Mouse (Mus musculus): ENCODE results near the gene Gm21854. TPM values are rescaled to one million over a fixed set of nuclear protein-coding genes. Genes with fewer than 3 reads are reported as not detected.
"Not testable (repeated sequence)": the region's sequence is repeated elsewhere in the genome, so short reads cannot be mapped to it uniquely, and the experiment has no call there.

Gene Gm21854
- total RNA-seq (2014; rRNA removed) (not detected in 2 replicates), polyA plus RNA-seq (2015; fragmentation: Nextera tagmentation; extraction: Ambion mirVana) (not detected in 2 replicates)

DNA sequence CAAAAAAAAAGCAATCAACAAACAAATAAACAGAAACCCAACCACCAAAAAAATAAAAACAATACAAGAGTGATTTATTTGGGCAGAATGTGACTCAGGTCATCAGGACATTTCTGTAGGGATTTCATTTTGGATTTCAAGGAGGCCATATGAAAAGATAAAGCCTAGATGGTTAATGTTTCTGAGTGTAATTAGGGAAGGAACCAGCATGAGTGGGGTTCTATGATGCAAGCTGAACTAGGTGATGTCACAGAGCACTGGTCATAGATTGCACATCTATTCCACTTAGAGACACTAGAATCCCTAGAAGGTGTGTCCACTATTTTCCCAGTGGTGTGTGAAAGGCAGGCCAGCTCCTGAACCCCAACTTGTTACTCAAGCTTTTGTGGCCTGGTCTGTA, at the start of gene Gm21854:
TSS of gene Gm21854 (plus strand) at position 301 of the 400 bp plus-strand sequence.
- H3K4me2 ChIP-seq (ENCODE audit: low read depth, low read length); H3K4me1 ChIP-seq (ENCODE audit: insufficient read depth, low read length); H3K9me3 ChIP-seq (ENCODE audit: low read length); H3K27ac ChIP-seq; ATAC-seq; DNase-seq (ENCODE audit: low spot score); H3K27me3 ChIP-seq (ENCODE audit: insufficient read depth, low read length); H3K4me3 ChIP-seq (ENCODE audit: low read length); H3K36me3 ChIP-seq (ENCODE audit: insufficient read depth, low read length); H3K9ac ChIP-seq (replicated peaks; ENCODE audit: low read length): not testable (repeated sequence)

Other genes with a start within 250 kb of the Gm21854 start
- not detected in 2 replicates for gene Gm20914, start 69.0 kb downstream of the Gm21854 start, total RNA-seq (2014; rRNA removed)
- gene Gm20914, start 69.0 kb downstream of the Gm21854 start, polyA plus RNA-seq (2015; fragmentation: Nextera tagmentation; extraction: Ambion mirVana), result not detected in 2 replicates
- gene Gm28171, start 136.4 kb downstream of the Gm21854 start, total RNA-seq (2014; rRNA removed), result not detected in 2 replicates
- not detected in 2 replicates for gene Gm28171, start 136.4 kb downstream of the Gm21854 start, polyA plus RNA-seq (2015; fragmentation: Nextera tagmentation; extraction: Ambion mirVana)

Data from hindbrain, postnatal 0 days (tissue).